Mouse (Mus musculus): ENCODE measurements at regions not wholly inside any gene's neighbourhood (a gene's known extent, or its start where the extent isn't known, plus 50 kb on each side); places are given as distances from the start of the nearest gene placed in this dataset.

- no peak for DNase-seq
Observed at GRCm38 (mm10) chr13:104549016-104549415, 243.3 kb upstream of the Srek1ip1 start.

GRCm38 (mm10) chr13:104553329-104553728 is 239.0 kb upstream of the Srek1ip1 start:
- DNase-seq: no peak

GRCm38 (mm10) chr13:104556609-104557008 is 235.7 kb upstream of the Srek1ip1 start:
- DNase-seq: peak; percentile 18 to 25

- DNase-seq: no peak
Observed at GRCm38 (mm10) chr13:104559876-104560275, 232.4 kb upstream of the Srek1ip1 start.

- DNase-seq: no peak
Observed at GRCm38 (mm10) chr13:104560500-104561114, 231.7 kb upstream of the Srek1ip1 start.

- no peak for DNase-seq
Observed at GRCm38 (mm10) chr13:104562536-104562935, 229.7 kb upstream of the Srek1ip1 start.

GRCm38 (mm10) chr13:104563019-104563418 is 229.3 kb upstream of the Srek1ip1 start:
- DNase-seq: no peak

- no peak for DNase-seq
Observed at GRCm38 (mm10) chr13:104563889-104564288, 228.4 kb upstream of the Srek1ip1 start.

- peak in 1 of 2 experiments; percentile 13 for DNase-seq
Observed at GRCm38 (mm10) chr13:104569765-104570164, 222.5 kb upstream of the Srek1ip1 start.

GRCm38 (mm10) chr13:104572236-104572635 is 220.0 kb upstream of the Srek1ip1 start:
- no peak for DNase-seq

- no peak for DNase-seq
Observed at GRCm38 (mm10) chr13:104574396-104574795, 217.9 kb upstream of the Srek1ip1 start.

- no peak for DNase-seq
Observed at GRCm38 (mm10) chr13:104576188-104576789, 216.0 kb upstream of the Srek1ip1 start.

- no peak for DNase-seq
Observed at GRCm38 (mm10) chr13:104577856-104578255, 214.4 kb upstream of the Srek1ip1 start.

- DNase-seq: no peak
Observed at GRCm38 (mm10) chr13:104580686-104581350, 211.5 kb upstream of the Srek1ip1 start.

Data from lung, adult 18-20 months (tissue).